Mouse (Mus musculus) stomach, postnatal 0 days (tissue): ENCODE results near the gene Afap1.

ENCODE experiments used
- CTCF ChIP-seq: IDR thresholded peaks from 2 replicates; pipeline ENCODE4 v1.5.1; 2016; ENCODE audit warnings: antibody characterized with exemption, low read depth, mild to moderate bottlenecking, moderate library complexity
- EP300 ChIP-seq: optimal IDR thresholded peaks from 2 replicates; pipeline ENCODE3; 2016; ENCODE audit warnings: antibody characterized with exemption

DNA sequence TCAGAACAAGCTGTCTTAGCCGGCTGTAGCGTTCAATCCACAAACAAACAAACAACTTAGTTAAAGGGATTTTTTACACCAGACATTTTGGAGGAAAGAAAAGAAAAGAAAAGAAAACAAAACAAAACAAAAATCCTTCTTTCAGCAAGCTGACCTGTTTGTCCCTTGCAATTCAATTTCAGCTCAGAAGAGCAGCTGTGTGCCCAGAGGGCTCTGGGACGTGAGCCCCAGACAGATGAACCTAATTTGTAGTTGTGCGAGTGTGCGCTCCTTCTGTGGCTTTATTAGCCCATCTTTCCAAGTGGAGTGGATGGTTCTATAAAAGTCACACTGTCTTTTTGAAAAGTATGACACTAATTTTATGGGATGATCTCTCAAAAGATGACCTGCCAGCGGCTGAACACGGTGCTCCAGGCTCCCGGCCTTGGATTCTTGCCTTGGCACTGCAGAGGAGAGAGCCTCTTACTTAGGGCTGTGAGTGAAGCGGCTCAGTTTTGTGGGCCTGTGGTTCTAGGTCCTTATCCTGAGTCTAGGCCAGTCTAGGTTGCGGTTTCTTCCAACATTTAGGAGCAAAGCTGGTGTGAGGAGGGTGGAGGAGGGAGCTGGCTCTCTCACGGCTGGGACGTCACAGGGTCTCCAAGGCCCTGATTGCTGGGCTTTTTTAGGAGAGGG, 22.6 kb downstream of the Afap1 start:
- TF ChIP-seq EP300 (no peak), CTCF (no peak)
